Mouse (Mus musculus) ES-E14 (cell line): ENCODE data around the gene Unc13b. TPM values are rescaled to one million over a fixed set of nuclear protein-coding genes. Genes with fewer than 3 reads are reported as not detected.
A peak's percentile ranks its signal among the peaks of the same experiment; 100 is the strongest.

Experiments used
- DNase-seq: peaks from one replicate; pipeline ENCODE4 v3.0.0-alpha.2; 2013; ENCODE audit warnings: low read depth, low spot score
- H3K27ac ChIP-seq: 2 replicates; pipeline ENCODE4 v1.5.1; 2012; ENCODE audit warnings: low read depth, mild to moderate bottlenecking, low read length, moderate library complexity, mixed read lengths; ENCODE audit not compliant: poor library complexity, insufficient read depth, severe bottlenecking
- H3K36me3 ChIP-seq: 2 replicates; pipeline ENCODE4 v1.6.1; 2012; ENCODE audit warnings: mild to moderate bottlenecking, low read length, moderate library complexity, mixed read lengths; ENCODE audit not compliant: control insufficient read depth, poor library complexity, insufficient read depth, severe bottlenecking
- H3K4me1 ChIP-seq, 2 experiments: fragments of 150-350 bp in 1 of 2; sonication (generic) in 1 of 2; 2 replicates each; pipeline ENCODE4 v1.6.1; 2012; ENCODE audit warnings: low read length in 2 of 2, mild to moderate bottlenecking in 1 of 2, mixed read lengths in 1 of 2; ENCODE audit not compliant: control insufficient read depth in 2 of 2, insufficient read depth in 2 of 2, poor library complexity in 1 of 2
- H3K4me3 ChIP-seq, 2 experiments: fragments of 150-350 bp in 1 of 2; sonication (generic) in 1 of 2; 2 replicates each; pipeline ENCODE4 v1.5.1; 2012; ENCODE audit warnings: low read length in 2 of 2, low read depth in 1 of 2, mild to moderate bottlenecking in 1 of 2, mixed read lengths in 1 of 2; ENCODE audit not compliant: insufficient read depth in 1 of 2, poor library complexity in 1 of 2, severe bottlenecking in 1 of 2
- H3K9ac ChIP-seq: 2 replicates; pipeline ENCODE4 v1.6.1; 2012; ENCODE audit warnings: low read depth, mild to moderate bottlenecking, low read length, mixed read lengths; ENCODE audit not compliant: poor library complexity, insufficient read depth, severe bottlenecking
- H3K9me3 ChIP-seq: fragments of 150-350 bp; sonication (generic); 2 replicates; pipeline ENCODE4 v1.6.1; 2012; ENCODE audit warnings: low read depth, mild to moderate bottlenecking, low read length; ENCODE audit not compliant: control insufficient read depth, insufficient read depth
- CHD2 ChIP-seq: IDR thresholded peaks from 2 replicates; pipeline ENCODE4 v1.6.1; 2014; ENCODE audit warnings: mild to moderate bottlenecking, low read depth, low read length, inconsistent platforms
- HCFC1 ChIP-seq: IDR thresholded peaks from 2 replicates; pipeline ENCODE4 v1.6.1; 2012; ENCODE audit warnings: low read length, inconsistent platforms, borderline replicate concordance; ENCODE audit not compliant: insufficient read depth
- MAFK ChIP-seq: IDR thresholded peaks from 2 replicates; pipeline ENCODE4 v1.6.1; 2014; ENCODE audit warnings: mild to moderate bottlenecking, low read depth, low read length, inconsistent platforms; ENCODE audit not compliant: insufficient read depth
- ZC3H11A ChIP-seq: IDR thresholded peaks from 2 replicates; pipeline ENCODE4 v1.6.1; 2012; ENCODE audit warnings: low read depth, mild to moderate bottlenecking, inconsistent platforms, low read length, borderline replicate concordance
- ZNF384 ChIP-seq: IDR thresholded peaks from 2 replicates; pipeline ENCODE4 v1.6.1; 2012; ENCODE audit warnings: low read depth, low read length, inconsistent platforms
- in situ Hi-C, 2 experiments: fragments of 600-800 bp; cut with MboI; formaldehyde crosslinking; loops; one replicate each; pipeline ENCODE4 v1.15.1; 2025; ENCODE audit warnings: low sequenced_read_pairs in 2 of 2, inconsistent platforms in 1 of 2; ENCODE audit not compliant: unreplicated experiment in 2 of 2
- total RNA-seq: library from RNA; depleted of rRNA; stranded (reverse); fragments of 300-350 nt; gene quantifications from 2 replicates; pipeline ENCODE4 v1.2.3, GENCODE M21; 2012

Gene Unc13b
- total RNA-seq, 1 experiment, result 13.3 TPM

DNA sequence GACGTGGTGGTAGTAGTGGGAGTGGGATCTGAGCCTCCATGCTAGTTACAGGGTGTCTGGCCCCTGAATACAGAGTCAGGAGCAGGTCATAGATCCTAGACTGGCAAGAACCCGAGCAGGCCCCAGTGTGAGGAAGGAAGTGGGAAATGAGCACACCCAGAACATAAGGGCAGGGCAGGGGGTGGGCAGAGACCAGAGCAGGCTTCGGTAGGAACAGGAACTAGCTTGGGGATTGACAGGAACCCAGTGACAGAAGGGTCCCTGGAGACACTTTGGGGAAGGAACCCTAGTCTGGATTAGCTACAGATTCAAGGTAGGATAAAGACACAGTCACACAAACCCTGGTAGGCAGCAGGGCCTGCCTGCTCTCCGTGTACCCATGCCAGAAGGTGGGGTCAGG, 14.1 kb upstream of the Unc13b start:
- TF ChIP-seq CHD2 (no peak), ZNF384 (no peak)
- Histone ChIP-seq H3K9ac (peak overlapping the region; percentile 24; the same call in 1 of the 2 replicates), H3K4me1 (peaks cover 9 to 13% of the 10 kb centered on the region in 2 experiments)

GRCm38 (mm10) chr4:43045285-43045658, 13.5 kb upstream of the Unc13b start:
- no peaks in the 10 kb centered on the region for H3K9me3 ChIP-seq
- H3K27ac ChIP-seq, result peak overlapping the region; percentile 33; the same call in 1 of the 2 replicates
- no peaks in the 10 kb centered on the region for H3K36me3 ChIP-seq
- H3K4me3 ChIP-seq, result peak overlapping the region; percentile 62 to 72
- no peak for TF ChIP-seq HCFC1
- no peak for TF ChIP-seq ZC3H11A
- TF ChIP-seq MAFK, result no peak
- TF ChIP-seq ZNF384, result no peak
- no peak for TF ChIP-seq CHD2
- DNase-seq, result no peak
- in situ Hi-C loops, result no loop called here
- peak overlapping the region; percentile 35; the same call in 1 of the 2 replicates for H3K9ac ChIP-seq
- peaks cover 9 to 13% of the 10 kb centered on the region in 2 experiments for H3K4me1 ChIP-seq

More for the DNA sequence above, 14.1 kb upstream of the Unc13b start:
- Histone ChIP-seq H3K9me3 (no peaks in the 10 kb centered on the region), H3K27ac (peak overlapping the region; percentile 75; the same call in 1 of the 2 replicates), H3K36me3 (no peaks in the 10 kb centered on the region), H3K4me3 (peak overlapping the region; percentile 62 to 72; a peak in 3 of 4 replicates)
- in situ Hi-C loops, result no loop called here
- DNase-seq, result no peak

- Histone ChIP-seq H3K27ac (peak within 1 kb of the TSS; percentile 33; the same call in 1 of the 2 replicates), H3K9me3 (no peaks in the 10 kb centered on the region), H3K4me1 (peaks cover 9 to 13% of the 10 kb centered on the region in 2 experiments), H3K4me3 (peak within 1 kb of the TSS; percentile 74 to 95), H3K9ac (peak within 1 kb of the TSS; percentile 51), H3K36me3 (no peaks in the 10 kb centered on the region)
- peak; percentile 100 for DNase-seq
- TF ChIP-seq MAFK (no peak), ZC3H11A (no peak), CHD2 (no peak), ZNF384 (no peak), HCFC1 (no peak)
- in situ Hi-C loops, result no loop called here
Measured at GRCm38 (mm10) chr4:43045659-43046302, 13.0 kb upstream of the Unc13b start, which contains the start of gene Fam214b. Fam214b (minus strand) TSS chr4:43046220.

GRCm38 (mm10) chr4:43046607-43047006, 12.1 kb upstream of the Unc13b start:
- no peaks in the 10 kb centered on the region for H3K36me3 ChIP-seq
- no peaks in the 10 kb centered on the region for H3K9me3 ChIP-seq
- DNase-seq, result no peak
- H3K4me3 ChIP-seq, result no peak overlapping the region
- in situ Hi-C loops, result no loop called here
- H3K4me1 ChIP-seq, result peaks cover 9 to 13% of the 10 kb centered on the region in 2 experiments
- H3K27ac ChIP-seq, result no peak overlapping the region
- TF ChIP-seq HCFC1, result no peak
- TF ChIP-seq CHD2, result no peak
- TF ChIP-seq ZNF384, result no peak
- TF ChIP-seq MAFK, result no peak
- TF ChIP-seq ZC3H11A, result 0 out of 2 replicates have a peak, but pooled peaks have one; percentile 0
- H3K9ac ChIP-seq, result no peak overlapping the region
